Mouse (Mus musculus) central nervous system, embryonic 18 days (tissue): Measurements from ENCODE around the gene Gm10719. TPM values are rescaled to one million over a fixed set of nuclear protein-coding genes. Genes with fewer than 3 reads are reported as not detected.

Source experiments
- polyA plus RNA-seq: library from polyadenylated mRNA; depleted of rRNA; stranded (reverse); fragments of >200 nt; gene quantifications from 2 replicates; pipeline ENCODE4 v1.2.3, GENCODE M21; 2012; rRNA removed

Gm10719 gene
- polyA plus RNA-seq, result 0.12 TPM in 1 of 2 replicates, not detected in the other

DNA sequence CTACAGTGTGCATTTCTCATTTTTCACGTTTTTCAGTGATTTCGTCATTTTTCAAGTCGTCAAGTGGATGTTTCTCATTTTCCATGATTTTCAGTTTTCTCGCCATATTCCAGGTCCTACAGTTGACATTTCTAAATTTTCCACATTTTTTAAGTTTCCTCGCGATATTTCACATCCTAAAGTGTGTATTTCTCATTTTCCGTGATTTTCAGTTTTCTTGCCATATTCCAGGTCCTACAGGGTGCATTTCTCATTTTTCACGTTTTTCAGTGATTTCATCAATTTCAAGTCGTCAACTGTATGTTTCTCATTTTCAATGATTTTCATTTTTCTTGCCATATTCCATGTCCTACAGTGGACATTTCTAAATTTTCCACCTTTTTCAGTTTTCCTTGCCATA is at the start of gene Gm10719:
Gene Gm10719, plus strand, starts transcription at position 301 of the 400 bp plus-strand sequence.

GRCm38 (mm10) chr9:3000445-3000972 is 16.7 kb upstream of the Gm10719 start, which contains the start of gene Gm10722:
Gm10722 (plus strand) TSS chr9:3000922.

GRCm38 (mm10) chr9:3002794-3003396 is 14.3 kb upstream of the Gm10719 start, which contains the start of gene Gm11168:
Gm11168 (plus strand) TSS chr9:3003346.

GRCm38 (mm10) chr9:3012733-3013279 is 4.4 kb upstream of the Gm10719 start, which contains the start of gene Gm10721:
Gm10721 (plus strand) TSS chr9:3013140.

DNA sequence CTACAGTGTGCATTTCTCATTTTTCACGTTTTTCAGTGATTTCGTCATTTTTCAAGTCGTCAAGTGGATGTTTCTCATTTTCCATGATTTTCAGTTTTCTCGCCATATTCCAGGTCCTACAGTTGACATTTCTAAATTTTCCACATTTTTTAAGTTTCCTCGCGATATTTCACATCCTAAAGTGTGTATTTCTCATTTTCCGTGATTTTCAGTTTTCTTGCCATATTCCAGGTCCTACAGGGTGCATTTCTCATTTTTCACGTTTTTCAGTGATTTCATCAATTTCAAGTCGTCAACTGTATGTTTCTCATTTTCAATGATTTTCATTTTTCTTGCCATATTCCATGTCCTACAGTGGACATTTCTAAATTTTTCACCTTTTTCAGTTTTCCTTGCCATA is 1.9 kb upstream of the Gm10719 start, which contains the start of gene Gm10720:
Gene Gm10720, plus strand, starts transcription at position 301 of the 400 bp plus-strand sequence.

GRCm38 (mm10) chr9:3023312-3023984 is 6.2 kb downstream of the Gm10719 start, which contains the start of gene Gm10718:
Gm10718 (plus strand) TSS chr9:3023547.

GRCm38 (mm10) chr9:3024912-3025467 is 7.8 kb downstream of the Gm10719 start, which contains the start of gene Gm10717:
Gm10717 (plus strand) TSS chr9:3025417.

DNA sequence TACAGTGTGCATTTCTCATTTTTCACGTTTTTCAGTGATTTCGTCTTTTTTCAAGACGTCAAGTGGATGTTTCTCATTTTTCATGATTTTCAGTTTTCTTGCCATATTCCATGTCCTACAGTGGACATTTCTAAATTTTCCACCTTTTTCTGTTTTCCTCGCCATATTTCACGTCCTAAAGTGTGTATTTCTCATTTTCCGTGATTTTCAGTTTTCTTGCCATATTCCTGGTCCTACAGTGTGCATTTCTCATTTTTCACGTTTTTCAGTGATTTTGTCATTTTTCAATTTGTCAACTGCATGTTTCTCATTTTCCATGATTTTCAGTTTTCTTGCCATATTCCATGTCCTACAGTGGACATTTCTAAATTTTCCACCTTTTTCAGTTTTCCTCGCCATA is 17.1 kb downstream of the Gm10719 start, which contains the start of gene Gm17535:
Gene Gm17535, plus strand, starts transcription at position 301 of the 400 bp plus-strand sequence.

DNA sequence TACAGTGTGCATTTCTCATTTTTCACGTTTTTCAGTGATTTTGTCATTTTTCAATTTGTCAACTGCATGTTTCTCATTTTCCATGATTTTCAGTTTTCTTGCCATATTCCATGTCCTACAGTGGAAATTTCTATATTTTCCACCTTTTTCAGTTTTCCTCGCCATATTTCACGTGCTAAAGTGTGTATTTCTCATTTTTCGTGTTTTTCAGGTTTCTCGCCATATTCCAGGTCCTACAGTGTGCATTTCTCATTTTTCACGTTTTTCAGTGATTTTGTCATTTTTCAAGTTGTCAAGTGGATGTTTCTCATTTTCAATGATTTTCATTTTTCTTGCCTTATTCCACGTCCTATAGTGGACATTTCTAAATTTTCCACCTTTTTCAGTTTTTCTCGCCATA is 19.4 kb downstream of the Gm10719 start, which contains the start of gene Gm10715:
Gene Gm10715, plus strand, starts transcription at position 301 of the 400 bp plus-strand sequence.

Other genes starting within 250 kb of the Gm10719 start
- gene Gm10722, start 16.5 kb upstream of the Gm10719 start, polyA plus RNA-seq, result not detected in 2 replicates
- gene Gm11168, start 14.1 kb upstream of the Gm10719 start, polyA plus RNA-seq, result not detected in 2 replicates
- gene Gm10721, start 4.3 kb upstream of the Gm10719 start, polyA plus RNA-seq, result not detected in 2 replicates
- gene Gm10720, start 1.8 kb upstream of the Gm10719 start, polyA plus RNA-seq, result not detected in 2 replicates
- 0.26 TPM in 1 of 2 replicates, not detected in the other for gene Gm10718, start 6.1 kb downstream of the Gm10719 start, polyA plus RNA-seq
- gene Gm10717, start 8.0 kb downstream of the Gm10719 start, polyA plus RNA-seq, result not detected in 2 replicates
- gene Gm17535, start 17.2 kb downstream of the Gm10719 start, polyA plus RNA-seq, result not detected in 2 replicates
- not detected in 2 replicates for gene Gm10715, start 19.5 kb downstream of the Gm10719 start, polyA plus RNA-seq